Mouse (Mus musculus) bone marrow, adult 2 months (tissue): ENCODE data around the gene Pex10.

Experiments
- CTCF ChIP-seq: fragments of 200-500 bp; IDR thresholded peaks from 2 replicates; pipeline ENCODE4 v1.5.1; 2011; ENCODE audit warnings: low read length, control low read depth; ENCODE audit not compliant: control insufficient read depth, insufficient read depth
- POLR2A ChIP-seq: fragments of 200-500 bp; IDR thresholded peaks from 2 replicates; pipeline ENCODE4 v1.6.1; 2011; ENCODE audit warnings: low read depth, mild to moderate bottlenecking, control low read depth, low read length, borderline replicate concordance; ENCODE audit not compliant: control insufficient read depth

DNA sequence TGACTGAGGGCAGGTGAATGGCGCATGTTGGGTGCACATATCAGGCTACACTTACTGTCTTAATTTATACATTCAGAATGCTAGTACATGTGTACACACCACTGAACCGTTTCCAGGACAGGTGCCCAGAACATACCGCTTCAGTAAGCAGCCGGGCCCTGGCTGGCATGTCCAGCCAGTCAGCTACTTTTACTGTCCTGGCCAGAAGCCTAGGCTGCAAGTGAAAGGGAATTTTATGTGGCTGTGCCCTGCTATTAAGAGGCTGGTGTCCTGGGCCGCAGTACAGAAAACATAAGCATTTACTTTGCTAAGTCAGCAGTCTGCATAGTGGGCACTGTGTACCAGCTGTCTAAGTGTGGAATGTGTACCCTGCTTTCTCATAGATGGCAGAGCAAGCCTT, 4.1 kb downstream of the Pex10 start:
- TF ChIP-seq CTCF (no peak), POLR2A (no peak)
